Mouse (Mus musculus): ENCODE data around the gene Fyn.

The Fyn gene

GRCm38 (mm10) chr10:39601068-39601467, 232.4 kb downstream of the Fyn start:
- DNase-seq (ENCODE audit: low spot score in 2 of 2), result no peak

GRCm38 (mm10) chr10:39606434-39606833, 237.8 kb downstream of the Fyn start:
- DNase-seq (ENCODE audit: low spot score in 2 of 2), result no peak

GRCm38 (mm10) chr10:39611234-39611633, 242.6 kb downstream of the Fyn start:
- no peak for DNase-seq (ENCODE audit: low spot score in 2 of 2)

- no peak for DNase-seq (ENCODE audit: low spot score in 2 of 2)
Observed at GRCm38 (mm10) chr10:39612131-39612530, 243.5 kb downstream of the Fyn start.

GRCm38 (mm10) chr10:39612633-39612988, 244.0 kb downstream of the Fyn start, which contains the start of gene Traf3ip2:
Traf3ip2 (plus strand) TSS chr10:39612934.
- no peak for DNase-seq (ENCODE audit: low spot score in 2 of 2)

GRCm38 (mm10) chr10:39612989-39613831, 244.6 kb downstream of the Fyn start:
- no peak for DNase-seq (ENCODE audit: low spot score in 2 of 2)

- DNase-seq (ENCODE audit: low spot score in 2 of 2), result no peak
Observed at GRCm38 (mm10) chr10:39613973-39614372, 245.3 kb downstream of the Fyn start.

GRCm38 (mm10) chr10:39614676-39615075, 246.0 kb downstream of the Fyn start:
- DNase-seq (ENCODE audit: low spot score in 2 of 2), result no peak
